Mouse (Mus musculus): ENCODE results near the gene Mettl8. TPM values are rescaled to one million over a fixed set of nuclear protein-coding genes. Genes with fewer than 3 reads are reported as not detected.
A peak's percentile ranks its signal among the peaks of the same experiment; 100 is the strongest.

The Mettl8 gene
- polyA plus RNA-seq, 1 experiment from 2014 or later: 13.4 TPM

GRCm38 (mm10) chr2:71004354-71004753 lies 51.0 kb downstream of the Mettl8 start:
- Histone ChIP-seq H3K4me1 (no peaks in the 10 kb centered on the region), H3K4me3 (no peak overlapping the region), H3K36me3 (peaks cover 4% of the 10 kb centered on the region; the same call in 1 of the 2 replicates), H3K27me3 (replicated peaks) (no peaks in the 10 kb centered on the region), H3K9me3 (replicated peaks) (no peaks in the 10 kb centered on the region), H3K4me2 (no peak overlapping the region), H3K9ac (no peak overlapping the region), H3K27ac (no peak overlapping the region)
- ATAC-seq: no peak
- WGBS (ENCODE audit: insufficient replicate concordance): 80% methylated on average over 4 of the region's 4 CpGs

- Histone ChIP-seq H3K27me3 (replicated peaks) (no peaks in the 10 kb centered on the region), H3K9me3 (replicated peaks) (no peaks in the 10 kb centered on the region), H3K4me1 (peaks cover 11% of the 10 kb centered on the region), H3K4me2 (no peak overlapping the region), H3K9ac (no peak overlapping the region), H3K4me3 (no peak overlapping the region), H3K36me3 (no peaks in the 10 kb centered on the region), H3K27ac (no peak overlapping the region)
- ATAC-seq: no peak
- 65% methylated on average over 1 of the region's 1 CpGs for WGBS (ENCODE audit: insufficient replicate concordance)
Measured at GRCm38 (mm10) chr2:71002509-71002908, 52.9 kb downstream of the Mettl8 start.

GRCm38 (mm10) chr2:70998771-70999170 lies 56.6 kb downstream of the Mettl8 start:
- Histone ChIP-seq H3K27ac (0 out of 2 replicates have a peak overlapping the region, but pooled peaks have one; percentile 4), H3K4me2 (no peak overlapping the region), H3K4me3 (no peak overlapping the region), H3K9me3 (replicated peaks) (no peaks in the 10 kb centered on the region), H3K9ac (no peak overlapping the region), H3K27me3 (replicated peaks) (no peaks in the 10 kb centered on the region), H3K36me3 (no peaks in the 10 kb centered on the region), H3K4me1 (peaks cover 35% of the 10 kb centered on the region)
- WGBS (ENCODE audit: insufficient replicate concordance): 26% methylated on average over 2 of the region's 2 CpGs
- peak; percentile 84 for ATAC-seq

- WGBS (ENCODE audit: insufficient replicate concordance): 86% methylated on average over 7 of the region's 7 CpGs
- Histone ChIP-seq H3K4me2 (peak overlapping the region; percentile 32), H3K27ac (no peak overlapping the region), H3K9me3 (replicated peaks) (no peaks in the 10 kb centered on the region), H3K4me3 (no peak overlapping the region), H3K36me3 (no peaks in the 10 kb centered on the region), H3K4me1 (peaks cover 47% of the 10 kb centered on the region), H3K9ac (no peak overlapping the region), H3K27me3 (replicated peaks) (no peaks in the 10 kb centered on the region)
- no peak for ATAC-seq
Measured at GRCm38 (mm10) chr2:70996438-70996837, 58.9 kb downstream of the Mettl8 start.

- ATAC-seq: peak; percentile 67
Measured at GRCm38 (mm10) chr2:70995900-70996299, 59.5 kb downstream of the Mettl8 start.

GRCm38 (mm10) chr2:70993740-70994139 lies 61.6 kb downstream of the Mettl8 start:
- ATAC-seq: peak; percentile 50; the same call in 1 of the 2 replicates
- H3K36me3 ChIP-seq: no peaks in the 10 kb centered on the region
- WGBS (ENCODE audit: insufficient replicate concordance): 53% methylated on average over 3 of the region's 3 CpGs
- H3K4me2 ChIP-seq: no peak overlapping the region
- H3K9ac ChIP-seq: no peak overlapping the region
- H3K9me3 ChIP-seq (replicated peaks): no peaks in the 10 kb centered on the region
- no peaks in the 10 kb centered on the region for H3K27me3 ChIP-seq (replicated peaks)
- peaks cover 58% of the 10 kb centered on the region for H3K4me1 ChIP-seq
- no peak overlapping the region for H3K4me3 ChIP-seq
- H3K27ac ChIP-seq: peak overlapping the region; percentile 21; the same call in 1 of the 2 replicates

More at GRCm38 (mm10) chr2:70995900-70996299, 59.5 kb downstream of the Mettl8 start:
- Histone ChIP-seq H3K9ac (0 out of 2 replicates have a peak overlapping the region, but pooled peaks have one; percentile 35), H3K4me1 (peaks cover 47% of the 10 kb centered on the region), H3K4me2 (peak overlapping the region; percentile 32), H3K9me3 (replicated peaks) (no peaks in the 10 kb centered on the region), H3K4me3 (no peak overlapping the region), H3K27me3 (replicated peaks) (no peaks in the 10 kb centered on the region), H3K36me3 (no peaks in the 10 kb centered on the region), H3K27ac (no peak overlapping the region)
- WGBS (ENCODE audit: insufficient replicate concordance): 50% methylated on average over 4 of the region's 4 CpGs

GRCm38 (mm10) chr2:70992715-70993114 lies 62.7 kb downstream of the Mettl8 start:
- Histone ChIP-seq H3K4me2 (no peak overlapping the region), H3K4me1 (peaks cover 52% of the 10 kb centered on the region), H3K4me3 (no peak overlapping the region), H3K36me3 (no peaks in the 10 kb centered on the region), H3K9me3 (replicated peaks) (no peaks in the 10 kb centered on the region), H3K27ac (no peak overlapping the region), H3K27me3 (replicated peaks) (no peaks in the 10 kb centered on the region), H3K9ac (no peak overlapping the region)
- WGBS (ENCODE audit: insufficient replicate concordance): 84% methylated on average over 2 of the region's 2 CpGs
- ATAC-seq: no peak

- ATAC-seq: no peak
- Histone ChIP-seq H3K27me3 (replicated peaks) (no peaks in the 10 kb centered on the region), H3K36me3 (no peaks in the 10 kb centered on the region), H3K9me3 (replicated peaks) (no peaks in the 10 kb centered on the region), H3K4me2 (no peak overlapping the region), H3K27ac (no peak overlapping the region), H3K9ac (no peak overlapping the region), H3K4me3 (no peak overlapping the region), H3K4me1 (peaks cover 42% of the 10 kb centered on the region)
- WGBS (ENCODE audit: insufficient replicate concordance): 36% methylated on average over 4 of the region's 4 CpGs
Measured at GRCm38 (mm10) chr2:70990196-70990595, 65.2 kb downstream of the Mettl8 start.

- H3K36me3 ChIP-seq: no peaks in the 10 kb centered on the region
- ATAC-seq: 0 out of 2 replicates have a peak, but pooled peaks have one; percentile 21
- no peaks in the 10 kb centered on the region for H3K27me3 ChIP-seq (replicated peaks)
- H3K27ac ChIP-seq: no peak overlapping the region
- peaks cover 37% of the 10 kb centered on the region for H3K4me1 ChIP-seq
- no peak overlapping the region for H3K9ac ChIP-seq
- H3K4me2 ChIP-seq: peak overlapping the region; percentile 12; the same call in 1 of the 2 replicates
- no peak overlapping the region for H3K4me3 ChIP-seq
- H3K9me3 ChIP-seq (replicated peaks): no peaks in the 10 kb centered on the region
- WGBS (ENCODE audit: insufficient replicate concordance): 27% methylated on average over 17 of the region's 17 CpGs
Measured at GRCm38 (mm10) chr2:70989201-70990191, 65.9 kb downstream of the Mettl8 start.

- no peak overlapping the region for H3K4me3 ChIP-seq
- peaks cover 23% of the 10 kb centered on the region for H3K36me3 ChIP-seq
- H3K4me1 ChIP-seq: no peaks in the 10 kb centered on the region
- no peaks in the 10 kb centered on the region for H3K27me3 ChIP-seq (replicated peaks)
- H3K9me3 ChIP-seq (replicated peaks): no peaks in the 10 kb centered on the region
- H3K27ac ChIP-seq: no peak overlapping the region
- WGBS (ENCODE audit: insufficient replicate concordance): 59% methylated on average over 5 of the region's 5 CpGs
- no peak overlapping the region for H3K4me2 ChIP-seq
- ATAC-seq: no peak
- H3K9ac ChIP-seq: no peak overlapping the region
Measured at GRCm38 (mm10) chr2:70978271-70978670, 77.1 kb downstream of the Mettl8 start.

- Histone ChIP-seq H3K4me2 (no peak overlapping the region), H3K27me3 (replicated peaks) (no peaks in the 10 kb centered on the region), H3K9me3 (replicated peaks) (no peaks in the 10 kb centered on the region), H3K9ac (no peak overlapping the region), H3K4me3 (no peak overlapping the region), H3K4me1 (no peaks in the 10 kb centered on the region), H3K27ac (no peak overlapping the region), H3K36me3 (peaks cover 9% of the 10 kb centered on the region)
- no peak for ATAC-seq
- WGBS (ENCODE audit: insufficient replicate concordance): 87% methylated on average over 6 of the region's 6 CpGs
Measured at GRCm38 (mm10) chr2:70974769-70975168, 80.6 kb downstream of the Mettl8 start.

- no peak for ATAC-seq
- Histone ChIP-seq H3K4me2 (no peak overlapping the region), H3K9ac (no peak overlapping the region), H3K4me1 (no peaks in the 10 kb centered on the region), H3K27me3 (replicated peaks) (no peaks in the 10 kb centered on the region), H3K4me3 (no peak overlapping the region), H3K36me3 (peaks cover 2% of the 10 kb centered on the region; the same call in 1 of the 2 replicates), H3K9me3 (replicated peaks) (no peaks in the 10 kb centered on the region), H3K27ac (no peak overlapping the region)
- WGBS (ENCODE audit: insufficient replicate concordance): 79% methylated on average over 16 of the region's 16 CpGs
Measured at GRCm38 (mm10) chr2:70972795-70973518, 82.4 kb downstream of the Mettl8 start.

Measured in liver, embryonic 12.5 days (tissue).